Mouse (Mus musculus) forebrain, embryonic 16.5 days (tissue): ENCODE results near the gene Cdk20. TPM values are rescaled to one million over a fixed set of nuclear protein-coding genes. Genes with fewer than 3 reads are reported as not detected.

Experiments used
- ATAC-seq: fragments of 200-750 bp; cut with Nextera tagmentation; 2 replicates; pipeline ENCODE4 v1.8.0; 2017; ENCODE audit warnings: mild to moderate bottlenecking, moderate library complexity
- H3K27ac ChIP-seq: fragments of 300-500 bp; sonication (generic); 2 replicates; pipeline ENCODE4 v1.5.1; 2014; ENCODE audit warnings: low read length, control low read depth
- H3K27me3 ChIP-seq: fragments of 300-500 bp; sonication (generic); replicated peaks from 2 replicates; pipeline ENCODE4 v1.6.1; 2014; ENCODE audit warnings: low read length; ENCODE audit not compliant: control insufficient read depth, insufficient read depth
- H3K36me3 ChIP-seq: fragments of 300-500 bp; sonication (generic); 2 replicates; pipeline ENCODE4 v1.6.1; 2014; ENCODE audit not compliant: control insufficient read depth, insufficient read depth
- H3K4me1 ChIP-seq: fragments of 300-500 bp; sonication (generic); replicated peaks from 2 replicates; pipeline ENCODE4 v1.6.1; 2014; ENCODE audit warnings: low read length; ENCODE audit not compliant: control insufficient read depth, insufficient read depth
- H3K4me2 ChIP-seq: fragments of 300-500 bp; sonication (generic); 2 replicates; pipeline ENCODE4 v1.6.1; 2014; ENCODE audit warnings: mild to moderate bottlenecking, low read length, control low read depth
- H3K4me3 ChIP-seq: fragments of 300-500 bp; sonication (generic); replicated peaks from 2 replicates; pipeline ENCODE4 v1.5.1; 2014; ENCODE audit warnings: mild to moderate bottlenecking, low read length, control low read depth
- H3K9ac ChIP-seq: fragments of 300-500 bp; sonication (generic); replicated peaks from 2 replicates; pipeline ENCODE4 v1.6.1; 2014; ENCODE audit warnings: low read depth, low read length, control low read depth
- H3K9me3 ChIP-seq: fragments of 300-500 bp; sonication (generic); 2 replicates; pipeline ENCODE4 v1.6.1; 2016; ENCODE audit warnings: low read length; ENCODE audit not compliant: control insufficient read depth
- WGBS: fragments of 180-500 bp; shearing (Covaris S2); extraction: QIAGEN DNeasy Blood & Tissue Kit; methylation state at CpG from one replicate; pipeline ENCODE4 v1.1.7; 2014; 5-methylcytosine and 5-hydroxymethylcytosine counted together
- polyA plus RNA-seq: library from polyadenylated mRNA; unstranded; fragments of >200 nt; fragmentation: Nextera tagmentation; extraction: Ambion mirVana; gene quantifications from 2 replicates; pipeline ENCODE4 v1.2.1, GENCODE M21; 2015

Cdk20 gene
- polyA plus RNA-seq, 1 experiment from 2014 or later: 33.1 TPM

DNA sequence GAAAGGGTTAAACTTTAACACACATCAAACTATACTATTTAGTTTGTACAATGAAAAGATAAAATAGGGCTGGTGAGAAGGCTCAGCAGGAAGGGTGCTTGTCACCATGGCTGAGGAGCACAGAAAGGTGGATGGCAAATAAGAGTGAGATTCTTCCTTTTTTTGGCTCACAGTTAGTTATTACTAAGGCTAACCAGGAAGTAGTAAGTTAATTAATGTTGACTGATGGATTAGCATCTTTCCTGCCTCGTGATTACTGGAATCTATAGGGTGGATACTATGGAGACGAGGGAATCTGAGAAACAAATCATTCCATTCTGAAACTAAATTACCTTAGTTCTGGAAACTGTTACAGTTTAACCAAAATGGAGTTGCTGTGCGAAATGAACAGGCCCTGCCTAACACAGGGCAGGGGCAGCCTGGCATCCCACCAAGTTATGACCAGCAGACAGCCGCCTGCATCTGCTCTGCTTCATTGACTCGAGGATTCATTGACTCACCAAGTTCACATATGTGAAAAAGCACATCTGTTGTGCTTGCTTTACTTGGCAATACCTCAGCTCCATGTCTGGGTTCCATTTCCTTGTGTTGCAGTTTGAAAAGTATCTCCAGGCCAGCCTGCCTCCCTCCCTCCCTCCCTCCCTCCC is 15.0 kb upstream of the Cdk20 start:
- no peak overlapping the region for H3K9ac ChIP-seq
- H3K9me3 ChIP-seq: no peaks in the 10 kb centered on the region
- no peak overlapping the region for H3K4me3 ChIP-seq
- no peak overlapping the region for H3K27ac ChIP-seq
- no peak for ATAC-seq
- no peaks in the 10 kb centered on the region for H3K4me1 ChIP-seq
- H3K4me2 ChIP-seq: no peak overlapping the region
- H3K36me3 ChIP-seq: no peaks in the 10 kb centered on the region
- H3K27me3 ChIP-seq: no peaks in the 10 kb centered on the region
- WGBS: 59% methylated on average over 5 of the region's 5 CpGs

GRCm38 (mm10) chr13:64420847-64421246 is 11.3 kb upstream of the Cdk20 start:
- no peak overlapping the region for H3K4me2 ChIP-seq

DNA sequence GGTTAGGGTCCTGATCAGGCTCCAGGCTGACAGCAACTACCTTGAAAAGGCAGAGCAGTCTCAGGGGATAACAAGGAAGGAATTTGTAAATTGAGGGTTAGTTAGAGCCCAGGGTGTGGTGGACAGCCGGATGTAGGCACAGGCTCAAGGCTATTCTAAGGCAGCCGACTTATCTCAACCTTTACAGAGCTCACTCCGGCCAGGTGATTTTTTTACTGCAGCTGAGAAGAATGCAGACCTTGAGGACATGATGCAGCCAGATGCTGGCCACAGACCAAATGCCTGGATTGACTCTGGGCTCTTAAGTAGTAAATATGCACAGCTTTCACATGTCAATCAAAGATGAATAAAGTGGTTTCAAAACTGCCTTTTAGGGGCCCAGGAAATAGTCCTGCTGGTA is 10.7 kb upstream of the Cdk20 start:
- 77% methylated on average over 3 of the region's 3 CpGs for WGBS
- no peak overlapping the region for H3K27ac ChIP-seq
- no peak for ATAC-seq
- H3K27me3 ChIP-seq: no peaks in the 10 kb centered on the region
- no peak overlapping the region for H3K4me2 ChIP-seq
- no peak overlapping the region for H3K4me3 ChIP-seq
- H3K4me1 ChIP-seq: no peaks in the 10 kb centered on the region
- H3K9me3 ChIP-seq: no peaks in the 10 kb centered on the region
- no peak overlapping the region for H3K9ac ChIP-seq
- no peaks in the 10 kb centered on the region for H3K36me3 ChIP-seq

More at GRCm38 (mm10) chr13:64420847-64421246, 11.3 kb upstream of the Cdk20 start:
- WGBS: 88% methylated on average over 1 of the region's 1 CpGs
- Histone ChIP-seq H3K36me3 (no peaks in the 10 kb centered on the region), H3K9ac (no peak overlapping the region), H3K4me3 (no peak overlapping the region), H3K27me3 (no peaks in the 10 kb centered on the region), H3K9me3 (no peaks in the 10 kb centered on the region), H3K27ac (no peak overlapping the region), H3K4me1 (no peaks in the 10 kb centered on the region)
- ATAC-seq: no peak

DNA sequence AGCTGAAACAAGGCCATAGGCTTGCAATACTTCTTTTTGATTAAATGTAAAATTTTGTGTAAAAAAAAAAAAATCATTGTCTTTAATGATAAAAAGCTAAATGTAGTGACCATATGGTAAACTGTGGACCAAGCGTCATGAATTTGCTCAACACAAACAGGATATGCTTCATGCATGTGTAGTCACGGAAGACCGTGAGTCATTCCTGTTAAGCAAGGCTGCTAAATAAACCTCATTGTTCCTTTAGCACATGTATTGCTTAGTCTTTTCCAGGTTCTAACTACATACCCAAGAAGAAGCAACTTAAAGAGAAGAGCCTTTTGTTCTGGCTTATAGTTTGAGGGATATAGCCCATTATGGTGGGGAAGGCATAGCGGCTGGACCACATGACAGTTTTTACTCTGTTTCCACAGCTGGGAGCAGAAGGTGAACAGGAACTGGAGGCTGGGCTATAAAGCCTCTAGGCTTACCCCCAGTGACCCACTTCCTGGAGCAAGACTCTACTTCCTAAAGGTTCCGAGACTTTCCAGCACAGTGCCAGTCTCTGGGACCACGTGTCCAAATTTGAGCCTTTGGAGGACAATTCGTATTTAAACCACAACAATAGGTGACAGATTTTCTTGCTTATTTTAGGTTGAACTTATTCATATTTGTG is 10.0 kb upstream of the Cdk20 start:
- no peaks in the 10 kb centered on the region for H3K36me3 ChIP-seq
- 92% methylated on average over 7 of the region's 7 CpGs for WGBS
- no peak overlapping the region for H3K4me3 ChIP-seq
- no peak overlapping the region for H3K9ac ChIP-seq
- H3K9me3 ChIP-seq: no peaks in the 10 kb centered on the region
- no peaks in the 10 kb centered on the region for H3K27me3 ChIP-seq
- no peak overlapping the region for H3K27ac ChIP-seq
- H3K4me2 ChIP-seq: no peak overlapping the region
- no peaks in the 10 kb centered on the region for H3K4me1 ChIP-seq
- no peak for ATAC-seq

DNA sequence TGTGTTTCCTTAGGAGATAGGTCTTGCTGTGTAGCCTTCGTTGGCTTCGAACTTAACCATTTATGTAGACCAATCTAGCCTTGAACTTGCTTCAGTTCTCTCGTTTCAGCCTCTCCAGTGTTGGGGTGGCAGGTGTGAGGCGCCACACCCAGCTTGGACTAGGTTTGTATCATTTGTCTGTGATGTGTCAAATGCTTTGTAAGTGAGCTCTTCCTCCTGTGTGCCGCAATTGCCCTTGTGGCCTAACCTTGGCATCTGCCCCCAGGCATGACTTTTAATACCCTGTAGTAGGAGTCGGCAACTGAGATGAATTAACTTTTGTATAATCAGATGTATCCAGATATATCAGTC is 9.5 kb upstream of the Cdk20 start:
- 94% methylated on average over 6 of the region's 6 CpGs for WGBS
- Histone ChIP-seq H3K9ac (no peak overlapping the region), H3K4me1 (no peaks in the 10 kb centered on the region)

DNA sequence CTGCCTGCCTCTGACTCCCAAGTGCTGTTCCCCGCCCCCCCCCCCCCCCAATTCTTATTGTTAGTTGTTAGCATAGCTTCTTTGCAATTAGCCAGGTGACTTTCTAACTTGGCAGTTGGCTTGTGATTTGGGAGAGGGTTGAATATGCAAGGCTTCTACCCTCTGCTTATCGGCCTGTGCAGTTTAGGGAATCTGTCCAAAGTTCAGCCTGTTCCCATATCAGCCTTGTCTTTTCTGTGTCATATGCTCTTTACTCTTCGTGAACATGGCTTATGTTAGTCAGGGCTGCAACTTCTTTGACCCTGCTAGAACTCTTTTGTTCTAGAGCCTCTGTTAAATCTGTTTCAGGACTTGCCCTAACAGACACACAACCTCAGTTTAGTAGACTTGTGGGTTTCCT is 7.8 kb upstream of the Cdk20 start:
- Histone ChIP-seq H3K36me3 (no peaks in the 10 kb centered on the region), H3K27me3 (no peaks in the 10 kb centered on the region), H3K4me3 (no peak overlapping the region), H3K4me2 (no peak overlapping the region), H3K4me1 (no peaks in the 10 kb centered on the region), H3K9me3 (no peaks in the 10 kb centered on the region), H3K27ac (no peak overlapping the region), H3K9ac (no peak overlapping the region)
- WGBS: 67% methylated on average over 3 of the region's 3 CpGs
- ATAC-seq: no peak

More for the DNA sequence above, 9.5 kb upstream of the Cdk20 start:
- Histone ChIP-seq H3K4me3 (no peak overlapping the region), H3K9me3 (no peaks in the 10 kb centered on the region), H3K36me3 (no peaks in the 10 kb centered on the region), H3K27ac (no peak overlapping the region), H3K4me2 (no peak overlapping the region), H3K27me3 (no peaks in the 10 kb centered on the region)
- no peak for ATAC-seq

DNA sequence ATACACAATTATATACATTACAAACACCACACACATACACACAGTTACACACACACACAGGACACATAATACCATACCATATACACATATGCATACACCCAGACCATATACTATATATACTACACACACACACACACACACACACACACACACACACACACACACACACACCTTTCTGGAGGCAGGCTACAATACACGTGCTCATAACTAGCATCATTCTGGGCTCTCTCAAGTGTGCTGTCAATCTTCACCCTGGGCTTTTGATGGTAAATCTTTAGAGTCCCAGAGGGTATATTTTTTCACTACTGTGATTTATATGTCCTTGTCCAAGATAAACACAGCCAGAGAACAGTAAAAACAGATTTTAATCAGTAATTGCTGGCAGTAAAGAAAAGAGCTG is 6.8 kb upstream of the Cdk20 start:
- WGBS: 63% methylated on average over 1 of the region's 1 CpGs
- H3K4me1 ChIP-seq: no peaks in the 10 kb centered on the region
- no peak overlapping the region for H3K4me2 ChIP-seq
- H3K27me3 ChIP-seq: no peaks in the 10 kb centered on the region
- no peak overlapping the region for H3K9ac ChIP-seq
- no peaks in the 10 kb centered on the region for H3K9me3 ChIP-seq
- H3K4me3 ChIP-seq: no peak overlapping the region
- H3K27ac ChIP-seq: no peak overlapping the region
- no peaks in the 10 kb centered on the region for H3K36me3 ChIP-seq
- ATAC-seq: no peak

- Histone ChIP-seq H3K4me3 (no peak overlapping the region), H3K36me3 (no peaks in the 10 kb centered on the region), H3K4me2 (no peak overlapping the region), H3K9ac (no peak overlapping the region), H3K4me1 (peaks cover 7% of the 10 kb centered on the region), H3K27me3 (no peaks in the 10 kb centered on the region), H3K27ac (no peak overlapping the region), H3K9me3 (no peaks in the 10 kb centered on the region)
- WGBS: 8% methylated on average over 1 of the region's 1 CpGs
- ATAC-seq: no peak
Measured at GRCm38 (mm10) chr13:64429328-64429727, 2.8 kb upstream of the Cdk20 start.

GRCm38 (mm10) chr13:64437801-64438200 is 5.7 kb downstream of the Cdk20 start:
- no peak overlapping the region for H3K4me3 ChIP-seq
- no peak overlapping the region for H3K4me2 ChIP-seq
- H3K9ac ChIP-seq: no peak overlapping the region
- H3K4me1 ChIP-seq: peaks cover 6% of the 10 kb centered on the region
- H3K27me3 ChIP-seq: no peaks in the 10 kb centered on the region
- no peaks in the 10 kb centered on the region for H3K9me3 ChIP-seq
- H3K36me3 ChIP-seq: no peaks in the 10 kb centered on the region
- H3K27ac ChIP-seq: no peak overlapping the region
- WGBS: 78% methylated on average over 7 of the region's 7 CpGs
- ATAC-seq: no peak
